Mouse (Mus musculus) embryonic fibroblast, embryonic 13.5 days (primary cell): ENCODE results near the gene Gse1. TPM values are rescaled to one million over a fixed set of nuclear protein-coding genes. Genes with fewer than 3 reads are reported as not detected.

Experiments used
- H3K27ac ChIP-seq: 2 replicates; pipeline ENCODE4 v1.5.1; 2012; ENCODE audit warnings: low read length, control low read depth, inconsistent platforms; ENCODE audit not compliant: insufficient read depth
- H3K4me1 ChIP-seq: 2 replicates; pipeline ENCODE4 v1.6.1; 2011; ENCODE audit warnings: low read length; ENCODE audit not compliant: control insufficient read depth, insufficient read depth
- H3K4me3 ChIP-seq: 2 replicates; pipeline ENCODE4 v1.5.1; 2011; ENCODE audit warnings: mild to moderate bottlenecking, control low read depth, low read length; ENCODE audit not compliant: insufficient read depth
- CTCF ChIP-seq: IDR thresholded peaks from 2 replicates; pipeline ENCODE4 v1.5.1; 2011; ENCODE audit warnings: mild to moderate bottlenecking, control low read depth, low read length, moderate library complexity, borderline replicate concordance; ENCODE audit not compliant: insufficient read depth
- POLR2A ChIP-seq: IDR thresholded peaks from 2 replicates; pipeline ENCODE4 v1.6.1; 2011; ENCODE audit warnings: low read depth, mild to moderate bottlenecking, control low read depth, low read length, moderate library complexity
- polyA plus RNA-seq: library from polyadenylated mRNA; stranded (reverse); fragments of >200 nt; gene quantifications from 2 replicates; pipeline ENCODE4 v1.2.4, GENCODE M21; 2011; ENCODE audit warnings: low read depth; ENCODE audit not compliant: missing spikeins, insufficient read length

Gene Gse1
- polyA plus RNA-seq, 1 experiment, result 13.4 TPM

DNA sequence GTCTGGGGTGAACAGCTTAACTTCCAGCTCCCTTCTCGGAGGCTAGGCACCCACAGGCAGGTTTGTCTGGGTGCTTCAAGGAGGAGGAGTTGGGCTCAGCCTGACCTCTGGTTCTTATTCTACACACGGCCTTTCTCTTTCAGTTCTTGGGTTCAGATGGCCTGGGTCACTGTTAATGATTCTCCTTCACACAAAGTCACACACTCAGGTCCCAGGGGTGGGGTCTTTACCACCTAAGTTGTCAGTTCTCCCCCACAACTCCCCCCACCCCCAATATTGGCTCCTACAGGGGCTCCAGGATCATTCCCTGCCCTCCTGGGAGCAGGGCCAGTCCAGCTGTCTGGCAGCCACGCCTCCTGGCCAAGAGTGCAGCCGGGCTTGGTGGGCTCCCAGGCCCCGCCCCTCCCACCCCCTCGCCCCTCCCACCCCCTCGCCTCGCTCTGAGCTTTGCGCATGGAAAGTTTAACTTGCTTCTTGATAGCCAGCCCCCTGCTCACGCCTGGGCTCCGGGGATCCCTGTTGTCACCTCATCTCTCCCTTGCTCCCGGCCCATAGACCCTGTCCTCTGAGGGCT lies 288.0 kb downstream of the Gse1 start:
- Histone ChIP-seq H3K27ac (no peak overlapping the region), H3K4me3 (no peak overlapping the region), H3K4me1 (0 out of 2 replicates have a peak, but pooled peaks cover 3% of the 10 kb centered on the region)
- TF ChIP-seq CTCF, result no peak
- no peak for TF ChIP-seq POLR2A

- no peak overlapping the region for H3K4me3 ChIP-seq
- H3K27ac ChIP-seq, result no peak overlapping the region
- H3K4me1 ChIP-seq, result 0 out of 2 replicates have a peak, but pooled peaks cover 3% of the 10 kb centered on the region
- TF ChIP-seq CTCF (no peak), POLR2A (no peak)
These were observed 289.6 kb downstream of the Gse1 start for GRCm38 (mm10) chr8:120517666-120518410.

DNA sequence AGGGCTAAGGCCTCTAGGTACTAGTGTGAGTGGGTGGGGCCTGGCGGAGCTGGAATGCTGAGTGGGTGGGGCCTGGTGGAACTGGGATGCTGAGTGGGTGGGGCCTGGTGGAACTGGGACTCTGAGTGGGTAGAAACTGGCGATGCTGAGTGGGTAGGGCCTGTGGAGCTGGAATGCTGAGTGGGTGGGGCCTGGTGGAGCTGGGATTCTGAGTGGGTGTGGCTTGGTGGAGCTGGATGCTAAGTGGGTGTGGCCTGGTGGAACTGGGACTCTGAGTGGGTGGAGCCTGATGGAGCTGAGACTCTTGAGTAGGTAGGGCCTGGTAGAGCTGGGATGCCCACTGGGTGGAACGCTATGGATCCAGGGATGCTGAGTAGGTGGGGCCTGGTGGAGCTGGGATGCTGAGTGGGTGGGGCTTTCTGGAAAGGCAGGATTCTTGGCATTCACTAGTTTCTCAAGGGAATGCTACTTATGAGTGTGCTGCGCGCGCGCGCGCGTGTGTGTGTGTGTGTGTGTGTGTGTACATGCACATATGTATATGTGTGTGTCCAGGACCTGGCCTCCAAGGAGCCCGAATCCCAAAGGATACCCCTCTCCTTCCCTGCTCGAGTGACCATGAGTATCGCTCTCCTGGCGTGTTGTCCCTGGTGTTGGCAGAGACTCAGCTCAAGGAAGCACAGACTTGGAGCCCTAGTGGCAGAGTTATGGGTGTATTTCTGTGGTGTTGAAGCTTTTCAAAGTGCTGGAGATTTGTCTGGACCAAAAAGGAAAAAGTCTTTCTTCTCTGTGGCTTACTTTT lies 290.7 kb downstream of the Gse1 start:
- H3K4me3 ChIP-seq, result no peak overlapping the region
- H3K27ac ChIP-seq, result no peak overlapping the region
- no peak for TF ChIP-seq POLR2A
- TF ChIP-seq CTCF, result no peak
- 0 out of 2 replicates have a peak, but pooled peaks cover 3% of the 10 kb centered on the region for H3K4me1 ChIP-seq

GRCm38 (mm10) chr8:120520287-120520686 lies 292.0 kb downstream of the Gse1 start:
- H3K4me3 ChIP-seq, result no peak overlapping the region
- no peak overlapping the region for H3K27ac ChIP-seq
- H3K4me1 ChIP-seq, result 0 out of 2 replicates have a peak, but pooled peaks cover 3% of the 10 kb centered on the region
- TF ChIP-seq POLR2A (no peak), CTCF (no peak)

DNA sequence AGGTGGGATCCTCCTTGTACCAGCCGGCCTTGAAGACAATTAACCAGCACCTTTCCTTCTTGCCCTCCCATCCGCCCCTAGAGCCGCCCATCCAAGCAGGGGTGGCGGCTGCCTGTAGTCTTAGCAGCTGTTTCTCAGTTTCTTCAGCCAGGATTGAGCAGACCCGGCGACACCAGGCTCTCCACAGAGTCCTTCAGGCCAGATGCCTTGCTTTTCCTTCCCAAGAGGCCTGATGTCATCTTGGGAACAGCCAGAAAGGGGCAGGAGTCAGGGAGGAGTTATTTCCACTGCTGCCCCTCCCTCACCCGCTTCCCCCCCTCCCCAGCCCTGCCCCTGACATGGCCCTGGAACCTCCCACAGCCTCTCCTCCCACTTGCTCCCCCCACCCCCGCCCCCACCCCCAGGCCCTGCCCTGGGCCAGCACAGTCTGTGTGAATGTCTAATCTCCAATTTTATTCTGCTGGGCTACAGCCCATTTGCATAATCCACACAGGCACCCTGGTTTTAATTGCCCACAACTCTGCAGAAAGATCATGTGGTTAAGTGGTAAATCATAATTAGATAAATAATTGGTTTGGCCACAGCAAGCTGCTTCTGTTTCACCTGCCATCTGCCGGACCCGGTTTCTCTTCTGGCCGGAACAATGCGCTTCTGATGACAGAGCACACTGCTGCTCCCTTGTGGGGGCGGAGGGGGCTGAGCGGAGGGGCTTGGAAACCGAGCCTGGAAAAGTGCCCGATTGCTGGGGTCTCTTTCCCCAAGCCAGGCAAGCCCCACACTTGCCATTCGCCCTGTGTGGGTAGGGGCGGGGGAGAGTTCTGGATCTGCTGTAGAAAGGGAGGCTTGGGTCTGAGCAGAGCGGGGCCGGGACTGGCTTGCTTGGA lies 292.7 kb downstream of the Gse1 start:
- Histone ChIP-seq H3K4me3 (no peak overlapping the region), H3K27ac (no peak overlapping the region), H3K4me1 (0 out of 2 replicates have a peak, but pooled peaks cover 3% of the 10 kb centered on the region)
- TF ChIP-seq CTCF, result no peak
- no peak for TF ChIP-seq POLR2A

- H3K27ac ChIP-seq, result no peak overlapping the region
- no peak for TF ChIP-seq POLR2A
- TF ChIP-seq CTCF, result no peak
- H3K4me1 ChIP-seq, result 0 out of 2 replicates have a peak, but pooled peaks cover 3% of the 10 kb centered on the region
- no peak overlapping the region for H3K4me3 ChIP-seq
These were observed 293.3 kb downstream of the Gse1 start for GRCm38 (mm10) chr8:120521591-120521965.

- no peak overlapping the region for H3K4me3 ChIP-seq
- TF ChIP-seq POLR2A (no peak), CTCF (no peak)
- H3K27ac ChIP-seq, result no peak overlapping the region
- peaks cover 3% of the 10 kb centered on the region; the same call in 1 of the 2 replicates for H3K4me1 ChIP-seq
These were observed 295.4 kb downstream of the Gse1 start for GRCm38 (mm10) chr8:120523641-120524040.

- no peak overlapping the region for H3K4me3 ChIP-seq
- peaks cover 3% of the 10 kb centered on the region; the same call in 1 of the 2 replicates for H3K4me1 ChIP-seq
- TF ChIP-seq CTCF (no peak), POLR2A (no peak)
- H3K27ac ChIP-seq, result no peak overlapping the region
These were observed 296.9 kb downstream of the Gse1 start for GRCm38 (mm10) chr8:120525135-120525534.

DNA sequence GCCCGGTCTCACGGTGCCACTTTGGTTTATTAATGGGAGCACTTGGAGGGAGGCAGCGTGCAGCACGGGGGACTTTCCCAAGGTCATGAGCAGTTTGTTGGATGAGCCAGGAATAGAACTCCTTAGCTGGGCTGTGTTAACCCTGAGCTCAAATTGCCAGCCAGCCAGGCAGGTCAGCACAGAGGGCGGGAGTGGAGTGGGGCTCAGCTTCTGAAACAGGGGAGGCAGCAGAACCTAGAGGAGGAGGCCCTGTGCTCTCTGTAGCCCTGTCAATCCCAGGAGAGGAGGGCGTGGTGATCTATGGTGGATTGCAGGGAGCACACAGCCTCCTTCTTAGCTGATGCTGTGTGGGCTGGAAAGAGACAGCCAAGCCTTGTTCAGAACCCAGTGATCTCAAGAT lies 297.6 kb downstream of the Gse1 start:
- Histone ChIP-seq H3K4me1 (no peaks in the 10 kb centered on the region; the same call in 1 of the 2 replicates), H3K4me3 (no peak overlapping the region), H3K27ac (no peak overlapping the region)
- TF ChIP-seq CTCF, result no peak
- no peak for TF ChIP-seq POLR2A
